Mouse (Mus musculus): ENCODE measurements around the gene Ripk3.

- TF ChIP-seq CTCF (IDR thresholded peaks at IDR 0.05) = 0 out of 2 replicates have a peak, but pooled peaks have one; percentile 7
- TF ChIP-seq EP300 (IDR thresholded peaks at IDR 0.05) = no peak
Observed at GRCm38 (mm10) chr14:55745180-55745860, 43.3 kb downstream of the Ripk3 start, which contains the start of the genes Dhrs1 and Nop9.

Measured in lung, postnatal 0 days (tissue).